Mouse (Mus musculus): ENCODE results near the gene Upk2. TPM values are rescaled to one million over a fixed set of nuclear protein-coding genes. Genes with fewer than 3 reads are reported as not detected.
"Not testable (repeated sequence)": the region's sequence is repeated elsewhere in the genome, so short reads cannot be mapped to it uniquely, and the experiment has no call there.

The Upk2 gene
- polyA plus RNA-seq, 1 experiment from 2014 or later: not detected

GRCm38 (mm10) chr9:44435747-44436146 is 19.0 kb downstream of the Upk2 start:
- peaks cover 11% of the 10 kb centered on the region for H3K27me3 ChIP-seq
- DNase-seq (ENCODE audit: low read depth, low spot score): no peak
- POLR2A ChIA-PET: no interaction called here
- ATAC-seq: no peak
- no peak for TF ChIP-seq CTCF (IDR thresholded peaks at IDR 0.05)
- in situ Hi-C loops (cut with MboI; ENCODE audit: low pct_unique_long_range_greater_than_20kb): no loop called here
- CTCF ChIA-PET: no interaction called here

- TF ChIP-seq CTCF (IDR thresholded peaks at IDR 0.05): no peak
- in situ Hi-C loops (cut with MboI; ENCODE audit: low pct_unique_long_range_greater_than_20kb): no loop called here
- ChIA-PET CTCF (interaction anchor here (0.9 to 1.9 kb wide), 2 partner anchors 21 to 108 kb away, joined by 3 to 4 read pairs; no protein-coding TSS in a partner anchor), POLR2A (no interaction called here)
- DNase-seq (ENCODE audit: low read depth, low spot score): no peak
- no peak for ATAC-seq
- peaks cover 11% of the 10 kb centered on the region for H3K27me3 ChIP-seq
These were observed 22.1 kb downstream of the Upk2 start for GRCm38 (mm10) chr9:44432577-44433185.

- POLR2A ChIA-PET: no interaction called here
- DNase-seq (ENCODE audit: low read depth, low spot score) (no peak), ATAC-seq (no peak)
- no peaks in the 10 kb centered on the region for H3K27me3 ChIP-seq
- no peak for TF ChIP-seq CTCF (IDR thresholded peaks at IDR 0.05)
- in situ Hi-C loops (cut with MboI; ENCODE audit: low pct_unique_long_range_greater_than_20kb): no loop called here
- CTCF ChIA-PET: interaction anchor here (0.8 to 1.4 kb wide), 2 partner anchors 9 to 31 kb away, joined by 3 read pairs; partner anchors contain the start of gene Upk2
These were observed 31.2 kb downstream of the Upk2 start for GRCm38 (mm10) chr9:44423576-44423975.

- H3K27me3 ChIP-seq: no peaks in the 10 kb centered on the region
- in situ Hi-C loops (cut with MboI; ENCODE audit: low pct_unique_long_range_greater_than_20kb): no loop called here
- no peak for DNase-seq (ENCODE audit: low read depth, low spot score)
- ATAC-seq: no peak
- ChIA-PET CTCF (interaction anchor here (2.0 kb wide), 1 partner anchor 10 kb away, joined by 5 read pairs; no protein-coding TSS in a partner anchor), POLR2A (no interaction called here)
- no peak for TF ChIP-seq CTCF (IDR thresholded peaks at IDR 0.05)
These were observed 34.4 kb downstream of the Upk2 start for GRCm38 (mm10) chr9:44420280-44420898.

GRCm38 (mm10) chr9:44419730-44420129 is 35.0 kb downstream of the Upk2 start:
- DNase-seq (ENCODE audit: low read depth, low spot score); H3K27me3 ChIP-seq; ATAC-seq; POLR2A ChIA-PET; in situ Hi-C loops (cut with MboI; ENCODE audit: low pct_unique_long_range_greater_than_20kb): not testable (repeated sequence)
- CTCF ChIA-PET: interaction anchor here (2.1 kb wide), 1 partner anchor 267 kb away, joined by 6 read pairs; no protein-coding TSS in a partner anchor

- in situ Hi-C loops (cut with MboI; ENCODE audit: low pct_unique_long_range_greater_than_20kb): no loop called here
- no peak for ATAC-seq
- POLR2A ChIA-PET: interaction anchor here (0.7 to 1.6 kb wide), 3 partner anchors 10 to 19 kb away, joined by 3 to 11 read pairs (median 4); partner anchors contain the start of gene Trappc4
- no peak for DNase-seq (ENCODE audit: low read depth, low spot score)
- CTCF ChIA-PET: interaction anchor here (1.1 to 2.1 kb wide), 3 partner anchors 10 to 268 kb away, joined by 3 to 9 read pairs (median 6); partner anchors contain the start of genes Bcl9l and Trappc4
- no peak for TF ChIP-seq CTCF (IDR thresholded peaks at IDR 0.05)
- H3K27me3 ChIP-seq: no peaks in the 10 kb centered on the region
These were observed 36.0 kb downstream of the Upk2 start, which contains the start of gene Ccdc84 for GRCm38 (mm10) chr9:44418519-44419385. Ccdc84 (minus strand) TSS chr9:44418569.

GRCm38 (mm10) chr9:44417892-44418363 is 36.8 kb downstream of the Upk2 start:
- POLR2A ChIA-PET: interaction anchor here (0.7 to 1.6 kb wide), 2 partner anchors 9 to 18 kb away, joined by 4 to 11 read pairs; partner anchors contain the start of gene Trappc4
- ATAC-seq (peak; percentile 76), DNase-seq (ENCODE audit: low read depth, low spot score) (peak; percentile 35)
- TF ChIP-seq CTCF (IDR thresholded peaks at IDR 0.05): peak; percentile 81
- CTCF ChIA-PET: interaction anchor here (1.1 to 2.1 kb wide), 3 partner anchors 10 to 268 kb away, joined by 3 to 9 read pairs (median 6); partner anchors contain the start of genes Bcl9l and Trappc4
- in situ Hi-C loops (cut with MboI; ENCODE audit: low pct_unique_long_range_greater_than_20kb): no loop called here
- H3K27me3 ChIP-seq: no peaks in the 10 kb centered on the region

- DNase-seq (ENCODE audit: low read depth, low spot score): no peak
- in situ Hi-C loops (cut with MboI; ENCODE audit: low pct_unique_long_range_greater_than_20kb): no loop called here
- ChIA-PET POLR2A (interaction anchor here (0.6 to 1.6 kb wide), 4 partner anchors 8 to 26 kb away, joined by 3 to 11 read pairs (median 4); partner anchors contain the start of gene Trappc4), CTCF (interaction anchor here (1.8 to 2.1 kb wide), 2 partner anchors 9 to 269 kb away, joined by 6 to 9 read pairs; partner anchors contain the start of gene Trappc4)
- ATAC-seq: peak; percentile 65
- no peak for TF ChIP-seq CTCF (IDR thresholded peaks at IDR 0.05)
- H3K27me3 ChIP-seq: no peaks in the 10 kb centered on the region
These were observed 37.5 kb downstream of the Upk2 start for GRCm38 (mm10) chr9:44417156-44417891.

- CTCF ChIA-PET: no interaction called here
- POLR2A ChIA-PET: no interaction called here
- TF ChIP-seq CTCF (IDR thresholded peaks at IDR 0.05): no peak
- in situ Hi-C loops (cut with MboI; ENCODE audit: low pct_unique_long_range_greater_than_20kb): no loop called here
- no peak for ATAC-seq
- no peak for DNase-seq (ENCODE audit: low read depth, low spot score)
- no peaks in the 10 kb centered on the region for H3K27me3 ChIP-seq
These were observed 42.0 kb downstream of the Upk2 start for GRCm38 (mm10) chr9:44412781-44413180.

Data from Patski (cell line).